Mouse (Mus musculus): ENCODE results near the gene Ppp1r9a.

DNA sequence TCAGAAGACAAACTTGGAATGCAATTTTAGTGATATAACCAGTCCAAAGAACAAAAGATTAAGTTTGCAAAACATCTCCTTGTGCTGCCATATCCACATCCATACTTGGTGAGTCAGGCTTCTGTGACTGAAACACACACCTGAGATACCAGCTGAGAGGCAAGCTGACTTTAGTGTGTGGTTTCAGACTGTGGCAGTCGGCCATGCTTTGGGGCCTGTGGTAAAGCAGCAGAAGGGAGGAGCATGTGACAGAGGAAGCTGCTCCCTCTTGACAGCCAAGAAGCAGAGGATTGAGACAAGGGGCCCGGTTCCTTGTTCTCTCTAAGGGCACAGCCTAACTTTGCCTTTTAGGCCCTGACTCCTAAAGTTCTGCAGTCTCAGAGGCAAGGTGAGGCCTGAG is 149.6 kb downstream of the Ppp1r9a start:
- no peak for TF ChIP-seq TCF3 (IDR thresholded peaks at IDR 0.05; ENCODE audit: insufficient read length, low read depth)
- TF ChIP-seq CEBPB (IDR thresholded peaks at IDR 0.05; ENCODE audit: insufficient read depth, poor library complexity, severe bottlenecking): no peak
- TF ChIP-seq MAX (IDR thresholded peaks at IDR 0.05; ENCODE audit: low read depth): no peak
- no peak for TF ChIP-seq E2F4 (IDR thresholded peaks at IDR 0.05; ENCODE audit: insufficient read depth)
- no peak for TF ChIP-seq POLR2A (IDR thresholded peaks at IDR 0.05; ENCODE audit: insufficient read length, low read depth)
- TF ChIP-seq USF1 (IDR thresholded peaks at IDR 0.05; ENCODE audit: low read depth): no peak
- no peak for TF ChIP-seq TCF12 (IDR thresholded peaks at IDR 0.05; ENCODE audit: insufficient read depth, poor library complexity, severe bottlenecking)
- TF ChIP-seq MYOD1 (IDR thresholded peaks at IDR 0.05; ENCODE audit: control insufficient read depth in 1 of 3, insufficient read length in 2 of 3, low read depth in 2 of 3): no peak
- TF ChIP-seq POLR2AphosphoS2 (IDR thresholded peaks at IDR 0.05; ENCODE audit: insufficient read length, low read depth): no peak
- TF ChIP-seq MYOG (IDR thresholded peaks at IDR 0.05; ENCODE audit: control insufficient read depth in 1 of 3, insufficient read depth in 1 of 3, insufficient read length in 2 of 3, low read depth in 2 of 3): no peak

All from myocyte (in vitro differentiated cells).